Mouse (Mus musculus) heart, embryonic 14.5 days (tissue): ENCODE results near the gene Stoml1. TPM values are rescaled to one million over a fixed set of nuclear protein-coding genes. Genes with fewer than 3 reads are reported as not detected.
"Not testable (repeated sequence)": the region's sequence is repeated elsewhere in the genome, so short reads cannot be mapped to it uniquely, and the experiment has no call there.

ENCODE experiments used
- ATAC-seq: fragments of 200-750 bp; cut with Nextera tagmentation; 2 replicates; pipeline ENCODE4 v1.8.0; 2017; ENCODE audit warnings: low read depth, moderate TSS enrichment; ENCODE audit not compliant: insufficient number of reproducible peaks, insufficient read depth, low FRiP score
- H3K27ac ChIP-seq, 2 experiments: fragments of 200-500 bp in 1 of 2; fragments of 300-500 bp in 1 of 2; sonication (generic) in 1 of 2; replicated peaks in 1 of 2; 2 replicates each; pipeline ENCODE4 v1.5.1; 2012 to 2014; ENCODE audit warnings: low read depth in 2 of 2, low read length in 2 of 2, control low read depth in 1 of 2, mild to moderate bottlenecking in 1 of 2, mixed read lengths in 1 of 2; ENCODE audit not compliant: control insufficient read depth in 1 of 2, insufficient read depth in 1 of 2
- H3K27me3 ChIP-seq: fragments of 300-500 bp; sonication (generic); 2 replicates; pipeline ENCODE4 v1.6.1; 2014; ENCODE audit warnings: mild to moderate bottlenecking, low read length, control low read depth; ENCODE audit not compliant: control insufficient read depth, insufficient read depth
- H3K36me3 ChIP-seq: fragments of 300-500 bp; sonication (generic); 2 replicates; pipeline ENCODE4 v1.6.1; 2014; ENCODE audit warnings: mild to moderate bottlenecking, control low read depth, low read length, mixed read lengths; ENCODE audit not compliant: control insufficient read depth, insufficient read depth
- H3K4me1 ChIP-seq, 2 experiments: fragments of 200-500 bp in 1 of 2; fragments of 300-500 bp in 1 of 2; sonication (generic) in 1 of 2; 2 replicates each; pipeline ENCODE4 v1.6.1; 2012 to 2014; ENCODE audit warnings: low read length in 2 of 2, control low read depth in 1 of 2, mixed read lengths in 1 of 2; ENCODE audit not compliant: control insufficient read depth in 2 of 2, insufficient read depth in 2 of 2
- H3K4me2 ChIP-seq: fragments of 300-500 bp; sonication (generic); 2 replicates; pipeline ENCODE4 v1.6.1; 2014; ENCODE audit warnings: mild to moderate bottlenecking, low read length
- H3K4me3 ChIP-seq, 2 experiments: fragments of 200-500 bp in 1 of 2; fragments of 300-500 bp in 1 of 2; sonication (generic) in 1 of 2; 2 replicates each; pipeline ENCODE4 v1.5.1; 2012 to 2014; ENCODE audit warnings: low read length in 2 of 2, mild to moderate bottlenecking in 2 of 2, control low read depth in 1 of 2, low read depth in 1 of 2, moderate library complexity in 1 of 2; ENCODE audit not compliant: control insufficient read depth in 1 of 2, insufficient read depth in 1 of 2
- H3K9ac ChIP-seq: fragments of 300-500 bp; sonication (generic); 2 replicates; pipeline ENCODE4 v1.6.1; 2014; ENCODE audit warnings: mild to moderate bottlenecking, low read length
- H3K9me3 ChIP-seq: fragments of 300-500 bp; sonication (generic); 2 replicates; pipeline ENCODE4 v1.6.1; 2016; ENCODE audit warnings: low read length, control low read depth; ENCODE audit not compliant: control insufficient read depth
- WGBS: fragments of 180-500 bp; shearing (Covaris S2); extraction: QIAGEN DNeasy Blood & Tissue Kit; methylation state at CpG from one replicate; pipeline ENCODE4 v1.1.7; 2014; 5-methylcytosine and 5-hydroxymethylcytosine counted together
- polyA plus RNA-seq: library from polyadenylated mRNA; unstranded; fragments of >200 nt; fragmentation: Nextera tagmentation; extraction: Ambion mirVana; gene quantifications from 2 replicates; pipeline ENCODE4 v1.2.1, GENCODE M21; 2014

Gene Stoml1
- polyA plus RNA-seq, 1 experiment from 2014 or later, result 25.6 TPM

DNA sequence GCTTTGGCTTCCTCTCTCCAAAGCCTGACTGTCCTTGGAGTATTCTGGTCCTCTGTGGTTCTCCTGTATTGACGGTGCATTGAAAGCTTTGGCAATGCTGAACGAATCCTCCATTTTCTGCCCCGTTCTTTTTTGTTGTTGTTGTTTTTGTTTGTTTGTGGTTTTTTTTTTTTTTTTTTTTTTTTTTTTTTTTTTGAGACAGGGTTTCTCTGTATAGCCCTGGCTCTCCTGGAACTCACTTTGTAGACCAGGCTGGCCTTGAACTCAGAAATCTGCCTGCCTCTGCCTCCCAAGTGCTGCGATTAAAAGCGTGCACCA, 800 bp downstream of the Stoml1 start:
- not testable (repeated sequence) for H3K9me3 ChIP-seq, ATAC-seq, H3K27me3 ChIP-seq
- WGBS, result 59% methylated on average over 5 of the region's 5 CpGs
- peak overlapping the region; percentile 65 to 67 for H3K27ac ChIP-seq
- peaks cover 30% of the 10 kb centered on the region for H3K36me3 ChIP-seq
- peak overlapping the region; percentile 64 to 86 for H3K4me3 ChIP-seq
- H3K9ac ChIP-seq, result peak overlapping the region; percentile 82
- H3K4me1 ChIP-seq, result peaks cover 8 to 11% of the 10 kb centered on the region in 2 experiments
- H3K4me2 ChIP-seq, result peak overlapping the region; percentile 79

DNA sequence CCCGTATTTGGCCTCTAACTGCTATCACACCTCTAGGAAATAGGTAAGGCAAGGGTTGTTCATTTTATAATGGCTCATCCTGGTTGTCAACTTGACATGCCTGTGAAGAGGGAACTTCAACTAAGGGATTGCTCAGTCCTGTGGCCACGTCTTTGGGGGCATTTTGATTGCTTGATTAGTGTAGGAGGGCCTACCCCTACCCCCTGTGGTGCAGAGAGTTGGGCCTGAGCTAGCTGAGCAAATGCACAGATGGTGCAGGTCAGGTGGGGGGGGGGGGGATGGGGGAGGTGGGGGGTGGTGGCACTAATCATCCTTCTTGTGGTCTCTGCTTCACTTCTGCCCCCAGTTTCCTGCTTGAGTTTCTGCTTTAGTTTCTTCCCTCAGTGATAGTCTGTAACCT, 2.1 kb downstream of the Stoml1 start:
- peaks cover 4 to 5% of the 10 kb centered on the region in 2 experiments for H3K4me1 ChIP-seq
- 53% methylated on average over 2 of the region's 2 CpGs for WGBS
- H3K27ac ChIP-seq, result no peak overlapping the region
- H3K27me3 ChIP-seq, result no peaks in the 10 kb centered on the region
- no peak overlapping the region for H3K4me3 ChIP-seq
- peaks cover 39% of the 10 kb centered on the region for H3K36me3 ChIP-seq
- no peak overlapping the region for H3K4me2 ChIP-seq
- H3K9me3 ChIP-seq, result no peaks in the 10 kb centered on the region
- no peak overlapping the region for H3K9ac ChIP-seq
- ATAC-seq, result no peak

DNA sequence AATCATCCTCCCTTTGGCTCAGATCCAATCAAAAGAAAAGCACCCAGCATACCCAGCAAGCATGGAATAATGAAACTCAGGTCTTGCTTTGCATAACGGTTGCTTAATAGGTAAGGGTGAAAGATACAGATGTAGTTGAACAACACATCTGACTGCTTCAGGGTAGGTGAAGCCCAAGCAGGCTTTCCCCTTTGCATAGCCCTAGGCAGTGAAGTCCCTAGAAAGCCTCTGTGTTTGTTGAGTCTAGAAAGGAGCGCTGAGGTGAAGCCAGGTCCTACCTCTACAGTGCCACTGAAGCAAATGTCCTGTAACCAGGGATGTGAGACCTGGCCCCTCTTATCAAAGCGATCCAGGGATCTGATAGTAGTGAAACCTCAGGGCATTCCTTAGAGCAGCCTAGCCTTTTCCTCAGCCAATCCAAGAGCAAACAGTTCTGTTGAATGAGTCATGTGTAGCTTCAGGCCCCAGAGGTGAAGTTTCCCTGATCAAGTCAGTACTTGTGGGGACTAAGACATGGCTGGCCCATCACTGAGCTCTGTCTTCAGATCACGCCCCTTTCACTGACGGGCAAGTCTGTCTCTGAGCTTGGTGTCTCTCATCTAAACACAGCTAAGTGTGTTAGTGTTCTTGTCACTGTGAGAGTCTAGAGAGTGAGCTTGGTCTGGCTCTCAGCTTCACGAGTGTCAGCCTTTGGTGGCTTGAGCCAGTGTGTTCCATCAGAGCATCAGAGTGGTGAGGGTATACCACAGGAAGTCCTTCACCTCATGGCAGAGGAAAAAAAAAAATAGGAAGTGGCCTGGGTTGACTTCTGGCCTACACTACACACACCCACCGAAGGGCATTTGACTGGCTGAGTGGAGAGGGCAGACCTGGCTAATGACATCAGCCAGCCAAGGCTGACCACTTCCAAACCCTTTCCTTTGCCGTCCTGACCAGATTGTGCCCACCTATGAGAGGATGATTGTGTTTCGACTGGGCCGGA, 3.0 kb downstream of the Stoml1 start:
- Histone ChIP-seq H3K27me3 (no peaks in the 10 kb centered on the region), H3K4me3 (no peak overlapping the region), H3K27ac (no peak overlapping the region), H3K36me3 (peaks cover 46% of the 10 kb centered on the region), H3K4me2 (no peak overlapping the region), H3K9ac (no peak overlapping the region), H3K4me1 (no peaks in the 10 kb centered on the region; a peak in 1 of 4 replicates), H3K9me3 (no peaks in the 10 kb centered on the region)
- WGBS, result 84% methylated on average over 10 of the region's 10 CpGs
- no peak for ATAC-seq

DNA sequence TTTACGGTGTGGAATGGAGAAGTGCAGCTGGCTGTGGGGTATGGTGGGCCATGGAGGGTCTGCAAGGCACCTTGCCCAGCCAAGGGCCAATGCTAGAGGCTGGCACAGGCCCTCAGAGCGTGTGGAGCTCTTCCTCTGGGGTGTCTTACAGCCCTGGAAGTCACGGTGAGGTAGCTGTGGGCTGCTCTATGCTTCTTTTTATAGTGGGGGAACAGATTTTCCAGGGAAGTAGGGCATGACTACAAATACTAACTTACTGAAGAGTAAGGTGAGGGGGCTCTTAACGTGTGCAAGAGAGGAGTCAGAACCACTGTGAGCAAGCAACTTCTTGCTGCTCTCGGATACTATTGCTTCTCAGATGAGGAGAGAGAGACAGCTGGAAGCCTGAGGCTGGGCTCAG, 9.5 kb downstream of the Stoml1 start:
- Histone ChIP-seq H3K27ac (no peak overlapping the region), H3K9ac (no peak overlapping the region), H3K4me1 (peaks cover 7 to 13% of the 10 kb centered on the region in 2 experiments), H3K9me3 (no peaks in the 10 kb centered on the region), H3K36me3 (peaks cover 44% of the 10 kb centered on the region), H3K4me2 (no peak overlapping the region), H3K27me3 (no peaks in the 10 kb centered on the region), H3K4me3 (no peak overlapping the region)
- ATAC-seq, result no peak
- WGBS, result 90% methylated on average over 5 of the region's 5 CpGs

DNA sequence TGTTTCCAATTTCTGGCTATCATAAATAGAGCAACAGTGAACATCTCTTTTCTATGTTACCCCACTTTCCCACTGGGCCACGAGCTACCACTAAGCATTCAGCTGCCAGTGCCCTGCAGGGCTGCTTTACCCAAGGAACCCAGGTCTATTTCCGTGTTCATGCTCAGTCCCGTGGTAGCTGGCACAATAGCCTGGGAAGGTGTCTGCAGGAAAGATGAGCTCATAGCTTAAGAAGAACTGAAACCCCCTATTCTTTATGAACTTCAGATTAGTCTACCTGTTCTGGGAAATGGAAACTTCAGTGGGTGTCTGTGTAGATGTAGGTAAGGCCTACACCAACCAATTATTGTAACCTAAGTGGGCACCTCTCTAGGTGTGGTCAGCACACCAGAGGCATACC, 12.4 kb downstream of the Stoml1 start:
- no peaks in the 10 kb centered on the region for H3K27me3 ChIP-seq
- H3K4me3 ChIP-seq, result no peak overlapping the region
- no peak for ATAC-seq
- no peak overlapping the region for H3K4me2 ChIP-seq
- H3K27ac ChIP-seq, result no peak overlapping the region; a peak in 1 of 4 replicates
- no peak overlapping the region for H3K9ac ChIP-seq
- 71% methylated on average over 3 of the region's 3 CpGs for WGBS
- H3K4me1 ChIP-seq, result peaks cover 7 to 13% of the 10 kb centered on the region in 2 experiments
- H3K36me3 ChIP-seq, result peaks cover 22% of the 10 kb centered on the region
- no peaks in the 10 kb centered on the region for H3K9me3 ChIP-seq

DNA sequence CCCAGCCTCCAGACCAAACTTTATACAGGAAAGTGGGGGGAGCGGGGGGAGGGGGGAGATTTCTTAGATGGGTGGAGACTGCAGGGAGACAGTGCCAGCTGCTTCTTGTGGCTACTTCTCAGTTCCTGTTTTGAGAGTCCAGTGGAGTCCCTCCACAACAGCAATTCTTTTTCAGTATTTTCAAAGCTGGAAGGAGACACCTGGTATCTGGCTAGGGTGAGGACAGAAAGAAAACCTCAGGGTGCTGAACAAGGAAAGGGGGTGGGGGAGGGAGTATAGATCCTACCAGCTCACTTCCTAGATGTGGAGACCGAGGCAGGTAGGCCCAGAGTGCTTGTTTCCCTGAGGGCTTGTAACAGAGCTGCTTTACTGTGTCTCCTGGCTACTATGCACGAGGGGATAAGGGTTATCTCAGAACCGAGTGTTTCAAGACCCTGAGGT, 13.6 kb downstream of the Stoml1 start:
- 17% methylated on average over 4 of the region's 4 CpGs for WGBS
- H3K36me3 ChIP-seq, result peaks cover 13% of the 10 kb centered on the region
- 0 out of 2 replicates have a peak, but pooled peaks have one; percentile 15 for ATAC-seq

DNA sequence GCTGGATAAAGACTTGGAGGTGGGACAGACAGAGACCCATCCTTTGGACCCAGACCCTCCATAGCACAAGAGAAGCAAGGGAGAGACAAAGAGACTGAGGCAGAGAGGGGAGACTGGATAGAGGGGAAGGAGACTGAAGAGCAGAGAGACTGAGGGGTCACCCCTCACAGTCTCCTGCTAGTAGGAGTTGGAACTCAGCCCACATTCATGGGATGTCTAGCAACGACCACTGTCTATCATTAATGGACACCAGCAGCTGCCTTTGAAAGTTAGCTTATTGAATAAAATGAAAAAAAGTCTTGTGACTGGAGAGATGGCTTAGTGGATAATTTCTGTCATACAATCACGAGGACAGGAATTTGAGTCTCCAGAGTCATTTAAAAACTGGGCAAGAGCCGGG, 14.1 kb downstream of the Stoml1 start:
- Histone ChIP-seq H3K4me3 (no peak overlapping the region), H3K9ac (no peak overlapping the region), H3K36me3 (peaks cover 9% of the 10 kb centered on the region), H3K27ac (peak overlapping the region; percentile 55 to 65), H3K9me3 (no peaks in the 10 kb centered on the region), H3K27me3 (no peaks in the 10 kb centered on the region), H3K4me1 (peaks cover 7 to 13% of the 10 kb centered on the region in 2 experiments), H3K4me2 (no peak overlapping the region)
- WGBS, result 54% methylated on average over 3 of the region's 3 CpGs
- ATAC-seq, result no peak

More for the DNA sequence above, 13.6 kb downstream of the Stoml1 start:
- Histone ChIP-seq H3K4me3 (no peak overlapping the region), H3K4me1 (peaks cover 7 to 13% of the 10 kb centered on the region in 2 experiments), H3K9me3 (no peaks in the 10 kb centered on the region), H3K27ac (peak overlapping the region; percentile 55 to 65), H3K4me2 (no peak overlapping the region), H3K27me3 (no peaks in the 10 kb centered on the region), H3K9ac (no peak overlapping the region)
